Mouse (Mus musculus) urinary bladder, postnatal 4 days (tissue): ENCODE results near the gene Thap11.

Experiments used
- DNase-seq, 2 experiments: peaks; one replicate each; pipeline ENCODE4 v3.0.0; 2021 to 2022; ENCODE audit warnings: low spot score in 2 of 2

Thap11 gene

GRCm38 (mm10) chr8:105900941-105901616 is 46.1 kb downstream of the Thap11 start:
- no peak for DNase-seq
